Mouse (Mus musculus) cerebellum, adult 2 months (tissue): ENCODE measurements around the gene Prph2.

Experiments used
- CTCF ChIP-seq: fragments of 200-500 bp; IDR thresholded peaks from 2 replicates; pipeline ENCODE4 v1.5.1; 2011; ENCODE audit warnings: low read depth, mild to moderate bottlenecking, control low read depth, low read length, moderate library complexity, borderline replicate concordance; ENCODE audit not compliant: insufficient read depth
- POLR2A ChIP-seq: fragments of 200-500 bp; IDR thresholded peaks from 2 replicates; pipeline ENCODE4 v1.6.1; 2011; ENCODE audit warnings: low read length, control low read depth, borderline replicate concordance; ENCODE audit not compliant: insufficient read depth

- TF ChIP-seq CTCF = no peak
- no peak for TF ChIP-seq POLR2A
Measured at GRCm38 (mm10) chr17:46926941-46927340, 16.7 kb downstream of the Prph2 start.
